Mouse (Mus musculus) embryonic stem cell, embryonic (primary cell): ENCODE measurements at regions not wholly inside any gene's neighbourhood (a gene's known extent, or its start where the extent isn't known, plus 50 kb on each side); places are given as distances from the start of the nearest gene placed in this dataset.

Source experiments
- CTCF ChIA-PET, 4 experiments: fragments of 300-600 bp in 2 of 4; fragments of 350-600 bp in 2 of 4; sonication (Branson Sonifier 250); formaldehyde crosslinking; loops; one replicate each; lab custom pipeline; 2022; ENCODE audit warnings: inconsistent platforms in 2 of 4; lab: Charles Lee
- POLR2A ChIA-PET, 4 experiments: fragments of 300-600 bp in 2 of 4; fragments of 350-600 bp in 2 of 4; sonication (Branson Sonifier 250); formaldehyde crosslinking; loops; one replicate each; lab custom pipeline; 2022; ENCODE audit warnings: antibody characterized with exemption in 4 of 4, inconsistent platforms in 1 of 4; lab: Charles Lee

DNA sequence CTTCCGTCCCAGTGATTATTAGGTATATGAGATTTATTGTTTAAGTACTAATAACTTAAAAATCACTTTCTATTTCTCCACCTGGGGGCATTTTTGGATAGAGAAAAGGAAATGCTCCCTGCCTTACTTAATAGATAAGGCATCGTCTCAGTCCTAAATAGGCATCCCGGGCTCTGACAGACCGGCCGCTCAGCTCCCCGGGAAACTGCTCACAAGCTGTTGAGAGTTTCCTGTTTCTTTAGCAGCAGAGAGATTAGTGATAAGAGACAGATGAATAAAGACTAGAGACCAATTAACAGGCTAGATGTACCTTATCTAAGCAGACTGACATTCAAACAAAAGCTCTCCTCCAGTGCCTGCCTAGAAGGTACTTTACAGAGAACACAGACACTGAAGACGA lies 148.4 kb downstream of the Slc15a5 start:
- POLR2A ChIA-PET, result no interaction called here

GRCm38 (mm10) chr6:137923364-137923763 lies 156.4 kb downstream of the Slc15a5 start:
- ChIA-PET CTCF (no interaction called here), POLR2A (interaction anchor here in 1 of 4 experiments (0.6 kb wide), 1 partner anchor 46 kb away, joined by 3 read pairs; no protein-coding TSS in a partner anchor)

More for the DNA sequence above, 148.4 kb downstream of the Slc15a5 start:
- CTCF ChIA-PET, result interaction anchor here in 1 of 4 experiments (0.5 kb wide), 1 partner anchor 1651 kb away, joined by 3 read pairs; no protein-coding TSS in a partner anchor

DNA sequence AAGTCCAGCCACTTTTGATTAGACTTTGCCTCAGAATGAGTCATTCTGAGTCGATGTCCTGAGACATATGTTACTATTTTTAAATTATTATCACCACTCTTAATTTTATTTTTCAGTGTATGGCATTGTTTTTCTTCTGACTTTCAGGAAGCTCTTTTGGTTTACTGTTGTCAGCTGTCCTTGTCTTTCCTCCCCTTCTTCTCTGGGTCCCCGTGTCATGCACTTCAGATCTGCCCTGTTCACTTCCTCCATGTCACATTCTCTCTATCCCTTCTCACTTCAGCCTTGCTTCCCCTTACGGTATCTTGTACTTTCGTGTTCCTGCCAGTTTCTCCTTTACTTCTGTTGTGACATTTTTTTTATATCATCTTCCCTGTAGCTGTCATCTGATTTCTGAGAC lies 161.6 kb downstream of the Slc15a5 start:
- ChIA-PET CTCF (no interaction called here), POLR2A (no interaction called here)

- CTCF ChIA-PET, result interaction anchor here in 1 of 4 experiments (0.7 to 0.9 kb wide), 2 partner anchors 36 to 193 kb away, joined by 3 to 5 read pairs; no protein-coding TSS in a partner anchor
- POLR2A ChIA-PET, result no interaction called here
Measured at GRCm38 (mm10) chr6:137907836-137908235, 153.5 kb downstream of the Dera start.
